Mouse (Mus musculus) layer of hippocampus, postnatal 36 days (tissue): ENCODE data around the gene Fbxl16. TPM values are rescaled to one million over a fixed set of nuclear protein-coding genes. Genes with fewer than 3 reads are reported as not detected.

Experiments used
- DNase-seq, 2 experiments: peaks; one replicate each; pipeline ENCODE4 v3.0.0; 2022
- microRNA-seq, 2 experiments: library from miRNA; unstranded; fragments of <30 nt; microRNA quantifications; one replicate each; pipeline ENCODE4 v1.2.0; 2021
- total RNA-seq, 2 experiments: library from RNA; stranded (reverse); gene quantifications; 2 replicates each; pipeline ENCODE4 v1.2.3; 2021

The Fbxl16 gene
- total RNA-seq, 2 experiments from 2014 or later = 643 to 644 TPM

DNA sequence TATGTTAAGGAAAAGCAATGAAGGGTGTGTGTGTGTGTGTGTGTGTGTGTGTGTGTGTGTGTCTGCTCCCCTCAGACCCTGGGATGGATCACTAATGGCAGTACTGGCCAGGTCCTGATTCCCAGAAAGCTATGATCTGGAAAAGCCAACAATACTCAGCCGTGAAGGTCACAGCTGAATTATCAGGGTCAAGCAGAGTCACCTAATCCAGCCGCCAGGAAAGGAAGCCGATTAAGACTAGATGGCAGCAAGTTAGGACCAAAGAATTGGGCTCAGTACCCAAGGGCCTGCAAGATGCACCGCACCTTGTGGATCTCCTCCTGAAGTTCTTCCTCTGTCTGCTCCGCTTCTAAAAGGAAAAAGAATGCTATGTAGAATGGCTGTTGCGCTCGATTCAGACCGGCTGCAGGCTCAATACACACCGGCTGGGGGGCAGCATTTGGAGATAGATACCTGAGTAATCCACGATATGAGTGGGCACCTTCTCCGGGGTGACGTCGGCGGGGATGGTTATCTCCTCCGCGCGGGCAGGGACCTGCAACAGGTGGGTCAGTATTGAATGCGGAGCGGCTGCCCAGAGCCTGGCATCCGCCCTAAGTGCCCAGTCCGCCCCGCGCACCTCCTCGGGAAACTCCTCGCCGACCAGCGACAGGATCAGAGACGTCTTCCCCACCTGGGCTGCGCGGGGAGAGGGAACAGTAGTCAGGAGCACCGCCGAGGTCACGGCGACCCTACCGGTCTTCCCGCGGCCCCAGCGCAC is 34.9 kb downstream of the Fbxl16 start:
- no peak for DNase-seq

DNA sequence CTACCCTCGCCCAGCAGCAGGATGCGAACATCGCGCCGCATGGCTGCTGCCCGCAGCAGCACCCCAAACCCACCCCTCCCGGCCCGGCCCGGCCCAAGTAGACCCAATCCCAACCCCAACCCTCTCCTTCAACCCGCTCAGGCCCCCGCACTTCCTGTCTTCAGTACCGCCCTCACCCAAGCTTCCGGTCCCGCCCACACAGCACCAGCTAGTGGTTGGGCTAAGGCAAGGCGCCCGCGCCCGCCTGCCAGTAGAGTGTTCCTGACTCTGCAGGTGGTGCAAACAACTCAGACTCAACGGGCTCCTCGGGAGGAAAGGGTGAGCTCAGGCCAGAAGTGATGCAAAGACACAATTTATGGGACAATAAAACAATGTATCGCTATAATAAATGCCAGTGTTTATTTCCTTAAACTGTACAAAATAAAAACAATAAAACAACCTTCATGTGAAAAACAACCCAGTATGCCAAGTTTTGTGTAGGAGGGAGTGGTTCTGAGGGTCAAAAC is 35.6 kb downstream of the Fbxl16 start, which contains the start of gene Rhot2:
Gene Rhot2 (minus strand): TSS at position 456 of the 506 bp plus-strand sequence.
- peak; percentile 92 to 95 for DNase-seq

DNA sequence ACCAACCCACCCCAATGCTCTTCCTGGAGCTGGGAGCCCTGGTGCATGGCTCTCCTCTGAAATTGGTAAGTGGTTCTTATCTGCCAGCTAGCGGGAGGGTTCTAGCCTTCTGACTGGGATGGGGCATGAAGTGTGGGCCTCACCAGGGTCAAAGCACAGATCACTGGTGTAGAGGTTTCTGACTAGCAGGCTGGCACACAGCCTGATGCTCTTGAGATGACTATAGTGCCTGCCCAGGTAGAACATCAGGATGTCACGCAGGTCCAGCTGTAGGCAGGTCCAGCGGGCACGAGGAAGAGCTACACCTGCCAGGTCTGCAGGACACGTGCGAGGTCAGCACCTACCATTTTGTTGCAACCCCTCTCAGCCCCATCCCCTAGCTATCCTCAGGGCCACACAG is 51.3 kb downstream of the Fbxl16 start:
- DNase-seq = no peak

DNA sequence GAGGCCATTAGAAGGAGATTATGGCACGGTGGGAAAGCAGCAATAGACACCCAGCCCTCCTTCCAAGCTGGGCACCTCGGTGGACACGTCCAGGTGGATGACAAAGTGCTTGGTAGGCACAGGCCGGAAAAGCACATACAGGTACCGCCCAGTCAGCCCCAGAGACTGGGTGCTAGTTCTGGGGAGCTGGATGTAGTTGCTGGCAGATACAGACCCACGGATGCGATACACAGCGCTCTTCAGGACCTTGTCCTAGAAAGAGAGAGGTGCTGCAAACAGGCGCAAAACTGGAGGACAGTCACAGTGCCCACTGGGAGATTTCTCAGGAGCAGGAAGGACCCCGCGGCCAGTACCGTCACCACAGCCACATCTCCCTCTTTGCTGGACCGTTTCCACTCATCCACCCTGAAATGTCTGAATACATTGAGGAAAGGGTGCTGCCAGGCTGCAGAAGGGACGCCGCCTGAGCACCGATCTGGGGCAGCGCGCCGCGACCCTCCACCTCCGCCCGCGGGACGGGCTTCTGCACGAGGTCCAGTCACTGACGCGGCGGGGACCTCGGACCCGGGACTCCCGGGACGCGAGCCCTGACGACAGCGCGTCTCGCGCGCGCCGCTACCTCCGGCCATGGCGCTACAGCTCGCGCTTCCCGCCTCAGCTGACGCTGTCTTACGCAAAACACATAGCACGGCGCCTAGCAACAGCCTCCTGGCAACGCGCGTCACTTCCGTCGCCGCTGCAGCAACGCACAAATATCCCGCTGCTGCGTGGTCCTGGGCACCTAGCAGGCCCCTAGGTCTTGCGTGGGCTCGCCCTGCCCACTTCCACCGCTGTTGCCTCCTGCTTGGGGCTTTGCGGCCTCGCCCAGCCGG is 52.2 kb downstream of the Fbxl16 start, which contains the start of gene Wdr90:
Gene Wdr90 (minus strand): TSS at position 670 of the 872 bp plus-strand sequence.
- DNase-seq = peak; percentile 92 to 94

DNA sequence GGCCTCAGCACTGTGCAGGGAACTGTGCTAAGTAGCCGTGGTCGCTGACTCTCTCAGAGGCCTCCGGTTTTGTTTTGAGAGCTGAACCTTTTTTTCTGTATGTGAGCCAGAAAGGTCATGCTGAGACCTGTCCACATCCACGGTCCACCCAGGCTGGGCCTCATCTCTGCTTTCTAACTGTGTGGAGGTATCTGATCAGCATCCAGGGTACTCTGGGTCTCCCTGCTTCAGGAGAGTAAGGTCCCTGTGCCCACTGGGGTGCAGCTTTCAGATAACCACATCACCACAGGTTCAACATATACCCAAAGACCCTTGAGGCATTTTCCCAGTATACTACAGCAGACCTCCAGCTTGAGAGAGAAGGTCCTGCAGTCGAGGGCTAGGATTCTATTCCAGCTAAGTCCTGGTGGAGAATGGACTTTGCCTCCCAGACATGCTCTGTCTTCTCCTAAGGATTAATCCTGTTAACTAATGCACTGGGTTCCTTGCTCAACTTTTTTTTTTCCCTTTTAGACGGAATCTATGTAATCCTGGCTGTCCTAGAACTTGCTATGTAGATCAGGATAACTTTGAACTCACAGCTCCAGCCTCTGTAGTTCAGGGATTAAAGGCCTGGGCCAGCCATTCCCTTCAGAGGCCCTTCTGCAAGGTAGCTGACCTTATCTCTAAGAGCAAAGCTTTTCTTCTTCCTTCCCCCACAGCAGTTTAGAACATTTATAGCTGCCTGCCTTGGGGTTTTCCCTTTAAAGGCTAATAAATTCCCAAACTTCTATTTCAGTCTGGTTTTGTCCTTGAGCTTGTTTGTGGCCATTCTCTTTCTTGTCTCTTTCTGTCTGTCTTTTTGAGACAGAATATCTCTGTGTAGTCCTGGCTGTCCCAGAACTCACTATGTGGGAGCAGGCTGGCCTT is 53.1 kb downstream of the Fbxl16 start:
- no peak for DNase-seq

DNA sequence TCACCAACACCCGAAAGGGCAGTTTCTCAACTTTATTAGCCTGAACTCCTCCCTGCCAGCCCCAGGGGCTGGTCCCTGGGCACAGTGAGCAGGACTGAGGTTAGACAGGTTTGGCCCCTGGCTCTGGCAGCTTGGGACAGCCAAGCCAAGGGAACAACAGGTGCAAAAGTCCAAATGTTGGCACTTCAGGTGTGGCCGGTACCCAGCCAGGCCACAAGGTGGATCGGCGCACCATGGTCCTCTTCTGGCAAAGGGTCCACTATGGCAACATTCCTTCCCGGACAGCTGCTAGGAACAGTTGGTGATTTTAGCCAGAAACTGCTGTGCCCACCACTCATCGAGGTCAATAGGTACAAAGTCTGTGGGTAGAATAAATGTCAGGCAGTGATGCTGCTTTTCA is 54.8 kb downstream of the Fbxl16 start:
- DNase-seq = no peak

DNA sequence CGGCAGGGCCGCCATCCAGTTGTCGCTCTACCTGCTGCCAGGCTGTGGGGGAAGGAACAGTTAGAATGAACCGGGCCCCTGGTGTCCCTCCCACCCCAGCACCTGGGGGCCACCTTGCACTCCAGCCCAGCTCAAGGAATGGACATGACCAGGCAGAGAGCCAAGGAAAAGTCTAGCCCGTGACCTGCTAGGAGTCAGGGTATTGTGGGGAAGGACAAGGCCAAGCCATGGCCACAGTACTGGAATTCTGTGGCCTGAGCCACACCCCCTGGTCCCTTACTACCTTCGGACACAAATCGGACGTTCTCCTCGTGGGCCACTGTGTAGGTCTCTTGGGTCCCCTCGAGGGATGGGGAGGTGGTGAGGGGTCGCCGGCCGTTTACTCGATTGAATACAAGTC is 55.4 kb downstream of the Fbxl16 start:
- no peak for DNase-seq

DNA sequence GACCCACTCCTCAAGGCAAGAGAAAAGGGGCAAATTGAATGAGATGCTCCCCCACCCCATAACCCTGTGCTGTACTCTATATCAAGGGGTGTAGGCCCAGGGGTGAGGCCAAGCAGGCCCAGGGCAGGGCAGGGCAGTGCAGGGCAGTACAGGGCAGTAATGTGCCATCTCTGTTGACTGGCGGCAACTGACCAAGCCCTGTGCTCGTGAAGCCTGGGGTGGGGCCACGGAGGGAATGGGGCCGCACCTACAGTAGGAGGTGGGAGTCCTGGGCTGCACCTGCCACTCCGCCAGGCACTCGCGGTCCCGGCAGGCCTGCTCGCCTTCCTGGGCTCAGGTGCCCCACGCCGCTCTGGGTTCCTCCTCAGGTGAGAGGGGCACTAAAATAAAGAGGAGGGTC is 56.4 kb downstream of the Fbxl16 start:
- DNase-seq = no peak

DNA sequence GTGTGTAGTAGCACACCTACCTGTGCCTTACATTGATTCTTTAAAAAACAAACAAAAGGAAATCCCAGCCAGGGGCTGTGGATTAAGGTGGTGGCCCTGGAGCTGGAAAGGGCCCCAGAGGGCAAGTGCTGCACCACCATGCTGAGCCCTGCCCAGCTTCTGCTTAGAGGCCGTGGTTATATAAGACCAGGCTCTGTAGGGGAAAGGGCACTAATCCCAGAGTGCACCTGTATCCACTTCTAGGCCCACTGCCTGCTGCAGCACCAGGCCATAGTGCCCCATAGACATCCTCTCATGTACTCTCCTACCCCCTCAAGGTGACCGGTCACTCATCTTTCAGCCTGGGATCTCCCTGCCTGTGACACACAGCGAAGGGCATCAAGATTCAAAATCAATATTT is 57.3 kb downstream of the Fbxl16 start:
- DNase-seq = no peak

DNA sequence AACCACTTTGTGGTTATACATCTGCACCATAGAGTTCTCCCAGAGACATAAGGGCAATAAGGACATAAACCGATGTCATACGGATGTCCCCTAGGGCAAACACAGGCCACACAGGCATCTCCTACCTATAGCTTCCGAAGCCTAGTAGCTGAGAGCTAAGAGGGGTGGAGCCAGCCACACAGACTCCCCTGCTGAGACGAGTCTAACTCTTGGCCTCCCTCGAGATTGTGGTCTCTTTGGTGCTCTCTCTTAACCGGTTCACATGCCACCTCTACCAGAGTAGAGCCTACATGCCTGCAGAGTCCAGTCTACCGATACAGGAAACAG is 58.6 kb downstream of the Fbxl16 start:
- no peak for DNase-seq

DNA sequence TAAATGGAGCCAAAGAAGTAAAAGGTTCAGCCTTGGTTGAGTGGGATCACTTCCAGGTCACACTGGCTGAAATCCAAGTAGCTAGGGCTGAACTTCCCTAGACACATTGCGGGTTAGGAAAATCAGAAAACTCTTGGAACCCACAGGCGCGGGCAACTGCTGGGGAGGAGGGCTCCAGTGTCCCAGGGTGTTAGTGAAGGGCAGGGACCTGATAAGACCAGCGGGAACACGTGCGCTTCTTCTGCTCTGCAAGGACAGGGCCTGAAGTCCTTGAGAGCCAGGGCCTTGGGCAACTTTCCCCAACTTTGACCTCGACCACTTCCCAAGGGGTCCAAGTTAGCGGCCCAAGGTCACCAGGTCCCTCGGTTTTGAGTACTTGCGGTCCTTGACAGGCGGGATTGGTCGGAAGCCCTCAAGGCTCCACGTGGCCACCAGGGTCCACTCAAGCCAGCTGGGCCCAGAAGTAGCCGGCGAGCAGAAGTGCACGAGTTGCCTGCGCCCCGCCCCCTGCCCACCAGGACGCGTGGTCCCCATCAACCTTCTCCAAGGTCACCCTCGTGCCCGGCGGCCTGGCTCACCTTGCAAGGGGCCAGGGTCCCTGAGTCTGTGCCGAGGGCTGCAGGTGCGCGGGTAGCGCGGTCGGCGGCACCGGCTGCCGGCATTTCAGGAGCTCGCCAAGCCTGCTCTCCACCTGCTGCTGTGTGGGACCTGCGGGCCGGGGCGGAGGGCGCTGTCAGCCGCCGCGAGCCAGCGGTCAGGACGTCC is 59.1 kb downstream of the Fbxl16 start:
- DNase-seq = no peak

DNA sequence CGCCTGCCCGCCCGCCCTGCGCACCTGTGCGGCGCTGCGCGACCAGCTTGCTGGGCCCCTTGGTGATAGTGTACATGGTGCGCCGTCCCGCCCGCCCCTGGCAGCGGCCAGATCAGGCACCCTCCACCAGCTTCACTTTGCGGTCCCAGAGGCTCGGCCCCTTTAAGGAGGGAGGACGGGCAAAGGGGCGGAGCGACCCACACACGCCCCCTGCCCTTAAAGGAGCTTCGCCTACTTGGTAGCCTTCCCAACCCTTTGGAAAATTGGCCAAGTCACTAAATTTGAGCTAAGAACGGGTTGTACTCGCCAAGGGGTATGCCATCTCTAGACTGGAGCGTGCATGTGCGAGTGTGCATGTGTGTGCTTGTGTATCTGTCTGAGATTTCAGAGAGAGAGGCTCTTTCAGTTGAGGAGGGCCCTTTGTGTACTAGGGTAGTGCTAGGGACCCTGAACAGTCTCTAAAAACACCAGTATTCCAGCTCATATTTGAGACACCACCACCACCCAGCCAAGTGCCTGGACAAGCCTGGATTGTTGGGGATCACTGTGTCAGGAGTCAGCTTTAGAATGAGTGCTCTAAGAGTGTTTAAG is 59.8 kb downstream of the Fbxl16 start, which contains the start of gene Mcrip2:
Gene Mcrip2 (minus strand): TSS at position 164 of the 591 bp plus-strand sequence.
- peak; percentile 81 to 84 for DNase-seq

DNA sequence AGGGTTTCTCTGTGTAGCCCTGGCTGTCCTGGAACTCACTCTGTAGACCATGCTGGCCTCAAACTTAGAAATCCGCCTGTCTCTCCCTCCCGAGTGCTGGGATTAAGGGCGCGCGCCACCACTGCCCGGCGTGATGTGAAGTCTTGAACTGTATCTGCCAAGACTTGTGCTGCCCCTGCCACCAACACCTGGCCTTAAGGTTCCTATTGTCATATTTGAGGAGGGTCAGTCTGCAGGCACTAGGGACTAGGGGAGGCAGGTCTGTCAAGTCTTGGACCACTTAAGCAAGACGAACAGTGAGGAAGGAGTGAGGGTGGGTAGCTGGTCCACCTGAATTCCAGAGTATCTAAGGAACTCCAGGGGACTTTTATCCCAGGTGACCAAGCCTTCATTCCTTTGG is 60.6 kb downstream of the Fbxl16 start:
- DNase-seq = no peak

DNA sequence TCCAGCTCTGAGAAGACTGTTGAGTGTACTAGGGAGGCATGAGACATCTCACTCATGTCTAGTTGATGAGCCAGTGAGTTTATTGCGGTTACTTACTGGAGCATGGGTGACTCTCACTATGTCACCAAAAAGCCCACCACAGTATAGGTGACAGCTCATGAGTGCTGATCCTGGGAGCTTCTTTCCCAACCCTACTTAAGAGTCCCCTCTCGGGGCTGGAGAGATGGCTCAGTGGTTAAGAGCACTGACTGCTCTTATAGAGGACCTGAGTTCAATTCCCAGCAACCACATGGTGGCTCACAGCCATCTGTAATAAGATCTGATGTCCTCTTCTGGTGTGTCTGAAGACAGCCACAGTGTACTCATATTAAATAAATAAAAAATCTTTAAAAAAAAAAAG is 61.1 kb downstream of the Fbxl16 start:
- DNase-seq = no peak

Small RNAs within 50 kb of the gene (microRNA-seq; reads per million reads assigned to microRNA genes)
- gene Mir3082 = 1.7 to 2.7 reads per million in 2 experiments
- 2.1 to 2.3 reads per million in 2 experiments for gene Mir6966

Other genes starting within 250 kb of the Fbxl16 start
- gene Sox8, start 238.4 kb upstream of the Fbxl16 start, total RNA-seq = 10 to 100 TPM; 55.1 to 57.5 TPM
- 10 to 100 TPM; 28.3 to 28.8 TPM for gene Lmf1, start 230.0 kb upstream of the Fbxl16 start, total RNA-seq
- gene Gng13, start 91.9 kb upstream of the Fbxl16 start, total RNA-seq = 100 to 1,000 TPM; 111 to 127 TPM
- 1 to 10 TPM in 1 of 2 experiments, under 1 TPM in 1; 0.73 to 1.6 TPM for gene Chtf18, start 81.7 kb upstream of the Fbxl16 start, total RNA-seq
- 10 to 100 TPM; 50.0 to 52.5 TPM for gene Rpusd1, start 81.4 kb upstream of the Fbxl16 start, total RNA-seq
- under 1 TPM in 1 of 2 experiments, not detected in 1; 0.12 TPM for gene Mslnl, start 73.0 kb upstream of the Fbxl16 start, total RNA-seq
- under 1 TPM; 0.66 to 0.77 TPM for gene Msln, start 54.7 kb upstream of the Fbxl16 start, total RNA-seq
- 10 to 100 TPM; 35.1 to 37.5 TPM for gene Narfl, start 35.3 kb upstream of the Fbxl16 start, total RNA-seq
- gene Haghl, start 23.4 kb upstream of the Fbxl16 start, total RNA-seq = 100 to 1,000 TPM in 1 of 2 experiments, 10 to 100 TPM in 1; 98.1 to 107 TPM
- gene Ccdc78, start 22.5 kb upstream of the Fbxl16 start, total RNA-seq = under 1 TPM; 0.20 to 0.25 TPM
- 10 to 100 TPM; 80.7 to 93.1 TPM for gene Fam173a, start 16.2 kb upstream of the Fbxl16 start, total RNA-seq
- gene AC134908.4, start 13.4 kb upstream of the Fbxl16 start, total RNA-seq = under 1 TPM in 1 of 2 experiments, not detected in 1; 0.81 TPM
- 10 to 100 TPM; 73.2 to 85.6 TPM for gene Metrn, start 11.9 kb upstream of the Fbxl16 start, total RNA-seq
- 10 to 100 TPM; 25.4 to 27.3 TPM for gene Wdr24, start 14.5 kb downstream of the Fbxl16 start, total RNA-seq
- 10 to 100 TPM; 58.1 to 61.0 TPM for gene Jmjd8, start 19.8 kb downstream of the Fbxl16 start, total RNA-seq
- 100 to 1,000 TPM; 163 to 164 TPM for gene Stub1, start 24.3 kb downstream of the Fbxl16 start, total RNA-seq
- gene Rhbdl1, start 28.2 kb downstream of the Fbxl16 start, total RNA-seq = 10 to 100 TPM; 47.9 to 49.0 TPM
- gene Gm20683, start 32.7 kb downstream of the Fbxl16 start, total RNA-seq = 10 to 100 TPM; 29.0 to 30.4 TPM
- 100 to 1,000 TPM; 102 to 103 TPM for gene Rhot2, start 35.8 kb downstream of the Fbxl16 start, total RNA-seq
- gene Wdr90, start 52.4 kb downstream of the Fbxl16 start, total RNA-seq = 10 to 100 TPM; 19.2 to 26.2 TPM
- 10 to 100 TPM; 25.4 to 28.9 TPM for gene Mcrip2, start 59.7 kb downstream of the Fbxl16 start, total RNA-seq
- 10 to 100 TPM; 36.3 to 37.7 TPM for gene Mettl26, start 66.0 kb downstream of the Fbxl16 start, total RNA-seq
- gene Wfikkn1, start 71.8 kb downstream of the Fbxl16 start, total RNA-seq = 1 to 10 TPM; 1.8 to 2.4 TPM
- gene Rab40c, start 110.6 kb downstream of the Fbxl16 start, total RNA-seq = 10 to 100 TPM; 49.6 to 55.5 TPM
- gene Pigq, start 135.9 kb downstream of the Fbxl16 start, total RNA-seq = 100 to 1,000 TPM; 125 to 129 TPM
- gene Nhlrc4, start 135.9 kb downstream of the Fbxl16 start, total RNA-seq = under 1 TPM; 0.17 to 0.61 TPM
- gene A930017K11Rik, start 143.5 kb downstream of the Fbxl16 start, total RNA-seq = under 1 TPM; 0.95 to 0.96 TPM
- 10 to 100 TPM; 52.5 to 60.2 TPM for gene Capn15, start 176.7 kb downstream of the Fbxl16 start, total RNA-seq